Mouse (Mus musculus) ovary, postnatal 36 days (tissue): ENCODE measurements at regions not wholly inside any gene's neighbourhood (a gene's known extent, or its start where the extent isn't known, plus 50 kb on each side); places are given as distances from the start of the nearest gene placed in this dataset.

ENCODE experiments used
- DNase-seq: peaks from one replicate; pipeline ENCODE4 v3.0.0; 2022; ENCODE audit warnings: low spot score, mixed read lengths

DNA sequence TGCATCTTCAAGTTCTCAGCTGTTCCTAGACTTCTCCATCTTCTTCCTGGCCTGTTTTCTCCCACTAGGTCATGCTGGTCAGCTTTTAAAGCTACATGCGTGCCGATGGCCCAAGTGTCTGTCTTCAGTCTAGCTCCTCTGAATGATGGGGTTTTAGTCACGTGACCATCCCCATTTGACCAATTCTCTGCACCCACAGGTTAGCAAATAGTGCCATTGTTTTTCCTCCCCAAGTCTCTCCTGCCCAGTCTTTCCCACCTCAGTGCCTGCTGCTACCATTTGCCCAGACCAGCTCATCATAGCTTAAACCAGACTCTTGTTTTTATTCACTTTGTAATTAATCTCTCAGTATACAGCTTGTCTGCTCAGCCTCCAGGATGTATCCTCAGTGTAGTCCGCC is 62.3 kb downstream of the Zfp706 start:
- no peak for DNase-seq

DNA sequence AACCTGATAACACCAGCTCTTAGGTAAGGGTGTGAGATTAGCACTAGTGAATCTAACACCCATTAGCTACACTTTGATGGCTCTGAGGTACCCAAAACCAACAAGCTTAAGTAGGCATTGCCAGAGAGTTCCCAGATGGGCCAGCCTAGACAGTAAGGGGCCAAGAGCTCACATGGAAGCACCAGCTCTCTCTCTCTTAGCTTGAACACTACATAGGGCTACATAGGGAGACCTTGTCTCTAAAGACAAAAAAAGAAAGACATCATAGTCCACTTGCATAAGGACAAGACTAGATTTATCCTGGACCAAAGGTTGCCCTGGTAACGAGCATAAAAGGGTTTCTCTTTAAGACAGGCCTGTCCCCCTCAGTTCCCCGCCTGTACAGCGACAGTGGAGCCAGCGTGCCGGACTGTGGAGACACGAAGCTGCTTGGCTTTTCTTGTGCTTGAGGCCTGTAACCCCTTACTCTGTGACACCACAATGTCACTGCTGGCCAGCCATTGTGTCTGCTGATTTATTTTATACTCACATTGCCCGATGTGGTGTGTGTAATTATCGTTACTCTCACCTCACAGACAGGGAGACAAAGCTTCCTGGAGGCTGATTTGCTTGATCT is 62.9 kb downstream of the Zfp706 start:
- DNase-seq: no peak

DNA sequence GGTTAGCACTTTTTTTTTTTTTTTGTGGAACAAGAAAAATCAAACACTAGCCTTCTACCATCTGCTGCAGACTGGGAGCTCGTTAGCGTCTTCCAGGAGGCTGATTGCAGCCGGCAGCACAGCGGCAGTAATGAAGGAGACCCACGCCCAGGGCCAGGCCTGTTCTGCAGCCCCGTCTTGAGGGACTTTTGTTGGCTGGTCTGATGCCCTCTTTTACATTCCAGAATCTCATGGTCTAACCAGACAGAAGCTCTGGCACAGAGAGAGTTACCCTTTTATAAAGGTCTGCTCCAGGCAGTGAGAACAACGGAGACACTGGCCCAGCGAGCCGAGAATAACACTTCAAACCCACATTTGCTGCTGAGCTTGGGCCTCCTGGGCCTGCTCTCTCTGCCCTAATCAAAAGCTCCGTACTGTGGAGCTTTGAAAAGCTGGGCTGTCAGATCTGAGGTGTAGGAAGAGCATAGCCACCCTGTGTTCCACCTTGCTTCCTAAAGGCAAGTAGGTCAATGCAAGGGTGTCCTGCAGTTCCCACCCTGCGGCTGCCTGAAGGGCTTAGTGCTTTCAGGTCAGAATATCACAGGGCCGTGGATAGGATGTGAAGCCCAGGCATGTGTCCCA is 64.0 kb downstream of the Zfp706 start:
- DNase-seq: no peak

DNA sequence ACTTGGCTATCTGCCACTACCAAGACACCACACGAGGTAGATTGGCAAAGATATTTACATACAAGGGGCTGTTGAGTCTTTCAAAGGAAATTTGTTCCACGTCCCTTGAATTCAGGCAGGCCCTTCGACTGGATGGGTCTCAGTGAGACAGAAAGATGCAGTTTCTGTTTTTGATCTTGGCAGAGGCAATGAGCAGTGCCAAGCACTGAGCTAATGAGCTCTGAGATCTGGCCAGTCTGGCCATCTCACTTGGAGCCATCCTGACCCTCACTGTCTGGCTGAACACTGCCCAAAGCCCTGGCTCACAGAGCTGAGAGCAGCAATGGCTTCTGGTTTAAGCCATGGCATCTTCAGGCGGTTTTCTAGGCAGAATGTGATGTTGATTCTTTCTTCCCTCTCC is 65.3 kb downstream of the Zfp706 start:
- no peak for DNase-seq

DNA sequence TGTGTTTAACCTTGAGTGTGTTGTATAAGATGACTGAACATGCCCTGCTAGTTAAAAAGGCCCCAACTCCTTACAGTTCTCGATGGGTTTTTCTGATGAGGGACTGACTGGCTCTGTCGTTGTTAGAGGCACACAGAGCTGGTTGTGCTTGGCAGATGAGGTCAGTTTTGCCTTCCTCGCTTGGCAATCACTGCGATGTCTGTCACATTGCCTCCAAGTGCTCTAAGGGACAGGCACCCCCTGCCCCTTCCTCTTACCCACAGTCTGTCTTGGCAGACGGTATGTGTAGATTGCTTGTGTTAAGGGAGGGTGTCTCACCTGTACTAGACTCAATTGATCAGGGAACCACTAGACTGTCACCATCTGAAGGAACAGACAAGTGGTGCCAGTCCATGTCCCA is 65.8 kb downstream of the Zfp706 start:
- no peak for DNase-seq

DNA sequence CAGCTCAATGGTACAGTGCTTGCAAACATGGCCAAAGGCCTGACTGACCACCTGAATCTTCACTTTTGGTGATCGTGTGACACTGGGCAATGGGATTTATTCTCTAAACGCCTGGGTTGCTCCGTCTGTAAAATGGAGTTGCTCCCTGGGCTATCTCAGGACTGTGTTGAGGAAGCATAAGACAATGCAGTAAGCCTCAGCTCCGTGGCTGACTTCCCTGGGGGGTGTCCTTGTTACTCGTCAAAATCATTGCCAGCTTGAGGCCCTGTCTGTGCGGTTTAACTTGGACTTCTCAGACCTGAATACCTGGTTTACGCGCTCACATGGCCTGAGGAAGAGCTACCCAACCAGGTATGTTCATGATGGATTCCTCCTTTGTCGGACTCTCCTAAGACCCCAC is 68.0 kb downstream of the Zfp706 start:
- DNase-seq: no peak

DNA sequence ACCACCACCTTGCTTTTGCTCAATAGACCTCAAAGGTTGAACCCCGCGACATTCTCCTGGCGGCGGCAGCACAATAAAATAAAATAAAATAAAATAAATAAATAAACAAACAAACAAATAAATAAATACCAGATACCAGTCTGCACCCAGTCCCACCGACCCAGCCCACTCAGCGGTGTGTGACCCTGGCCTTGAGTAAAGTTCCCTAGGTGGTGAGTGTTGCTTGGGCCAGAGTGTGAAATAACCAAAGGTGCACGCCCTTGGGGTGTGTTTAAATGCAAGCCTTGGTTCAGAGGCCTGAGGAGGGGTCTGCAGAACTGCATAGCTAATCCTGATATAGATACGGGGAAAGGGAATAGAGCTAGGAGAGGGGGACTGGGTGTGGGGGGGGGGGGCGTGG is 68.4 kb downstream of the Zfp706 start:
- DNase-seq: no peak

DNA sequence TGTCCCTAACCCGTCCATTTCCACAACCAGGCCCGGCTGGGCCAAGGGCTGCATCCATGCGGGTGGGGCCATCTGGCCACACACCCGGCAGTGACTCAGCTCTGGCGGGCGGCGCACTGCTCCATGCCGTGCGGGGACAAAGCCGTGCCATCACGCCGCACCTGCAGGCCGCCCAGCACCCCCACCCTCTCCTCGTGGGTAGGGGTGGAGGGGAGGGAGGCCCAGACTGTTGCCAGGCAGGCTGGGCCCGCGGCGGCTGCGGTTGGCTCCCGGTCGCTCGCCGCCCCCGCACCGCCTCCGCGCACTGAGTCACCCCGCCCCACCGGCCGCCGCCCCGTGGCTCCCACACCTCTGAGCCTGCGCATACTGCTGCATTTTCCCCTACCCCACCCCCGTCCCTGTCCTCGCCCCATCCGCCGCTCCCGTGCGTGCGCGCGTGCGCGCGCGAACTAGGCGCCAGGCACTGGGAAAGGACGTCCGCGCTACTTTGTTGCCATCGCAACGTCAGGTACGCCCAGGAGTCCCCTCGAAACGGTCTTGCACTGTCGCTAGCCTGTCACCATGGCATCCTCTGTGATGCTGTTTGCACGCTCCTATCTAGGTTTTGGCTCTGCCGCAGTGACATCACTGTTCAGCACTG is 68.9 kb downstream of the Zfp706 start:
- DNase-seq: peak; percentile 93

DNA sequence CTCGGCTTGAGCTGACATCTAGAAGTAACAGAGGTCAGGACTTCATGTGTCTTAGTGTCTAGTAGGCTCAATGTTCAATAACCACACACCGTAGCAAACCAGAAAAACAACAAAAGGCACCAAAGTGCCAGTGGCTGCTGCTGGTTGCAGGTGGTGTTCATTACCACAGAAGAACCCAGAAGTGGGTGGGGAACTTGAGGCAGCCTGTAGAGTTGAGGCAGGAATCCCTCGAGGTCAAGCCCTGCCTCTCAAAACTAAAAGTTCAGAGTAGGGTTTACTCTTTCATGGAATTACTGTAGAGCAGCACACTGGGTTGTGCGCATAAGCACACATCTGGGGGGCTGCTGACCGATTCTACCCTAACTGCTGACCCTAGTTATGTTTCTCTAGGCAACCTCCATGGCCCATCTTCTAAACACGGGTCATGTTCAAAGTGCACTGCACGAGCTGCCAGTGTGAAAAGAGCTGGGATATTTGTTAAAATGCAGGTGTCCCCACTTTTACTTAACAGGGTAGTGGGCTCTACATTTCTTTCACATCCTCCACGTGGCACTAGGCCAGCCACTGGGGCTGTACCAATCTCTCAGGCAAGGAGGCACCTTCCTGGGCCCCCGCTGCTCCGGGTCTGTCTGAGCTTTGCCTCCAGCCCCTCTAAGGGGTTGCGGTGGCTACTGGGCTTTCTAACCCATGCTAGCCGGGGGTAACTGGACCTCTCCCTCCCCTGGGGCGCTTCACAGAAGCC is 69.6 kb downstream of the Zfp706 start:
- DNase-seq: no peak

DNA sequence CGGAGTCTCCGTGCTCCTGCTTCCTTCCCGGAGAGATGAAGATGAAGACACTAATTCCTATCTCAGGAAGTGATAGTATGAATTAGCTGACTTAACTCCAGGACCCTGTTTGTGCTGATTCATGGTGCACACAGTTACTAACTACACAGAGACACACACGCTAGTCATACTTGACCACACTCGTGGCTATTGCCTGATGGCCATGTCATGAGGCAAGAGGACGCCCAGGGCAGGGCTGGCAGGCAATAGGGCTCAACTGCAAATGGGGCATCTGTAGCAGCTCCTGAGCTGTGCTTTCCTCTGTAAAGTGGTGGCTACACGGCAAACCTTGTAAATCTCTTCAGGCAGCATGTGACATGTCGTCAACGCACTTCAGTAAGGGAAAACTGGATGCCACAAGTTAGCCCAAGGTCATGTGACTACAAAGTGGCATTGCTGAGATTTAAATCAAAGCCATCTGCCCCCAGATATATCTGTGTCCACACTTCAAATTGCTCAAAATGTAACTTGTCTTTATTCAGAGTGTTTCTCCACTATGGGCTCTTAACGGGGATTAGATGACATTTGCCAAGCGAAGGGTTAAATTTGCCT is 70.4 kb downstream of the Zfp706 start:
- no peak for DNase-seq

DNA sequence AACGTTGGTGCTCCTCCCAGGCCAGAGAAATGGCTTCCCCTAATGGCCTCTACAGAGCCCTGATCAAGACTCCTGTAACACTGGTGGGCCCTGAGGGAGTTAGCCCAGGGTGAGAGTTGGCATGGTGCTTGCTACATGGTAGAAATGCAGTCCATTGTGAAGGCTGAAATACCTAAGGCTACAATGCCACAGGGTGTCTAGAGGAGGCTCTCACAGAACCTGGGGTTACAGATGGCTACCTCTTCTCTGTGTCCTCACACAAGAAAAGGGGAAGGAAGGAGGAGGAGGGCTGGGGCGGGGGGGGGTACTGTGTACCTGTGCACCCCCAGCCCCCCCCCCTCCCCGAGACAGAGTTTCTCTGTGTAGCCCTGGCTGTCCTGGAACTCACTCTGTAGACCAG is 72.8 kb downstream of the Zfp706 start:
- DNase-seq: no peak

DNA sequence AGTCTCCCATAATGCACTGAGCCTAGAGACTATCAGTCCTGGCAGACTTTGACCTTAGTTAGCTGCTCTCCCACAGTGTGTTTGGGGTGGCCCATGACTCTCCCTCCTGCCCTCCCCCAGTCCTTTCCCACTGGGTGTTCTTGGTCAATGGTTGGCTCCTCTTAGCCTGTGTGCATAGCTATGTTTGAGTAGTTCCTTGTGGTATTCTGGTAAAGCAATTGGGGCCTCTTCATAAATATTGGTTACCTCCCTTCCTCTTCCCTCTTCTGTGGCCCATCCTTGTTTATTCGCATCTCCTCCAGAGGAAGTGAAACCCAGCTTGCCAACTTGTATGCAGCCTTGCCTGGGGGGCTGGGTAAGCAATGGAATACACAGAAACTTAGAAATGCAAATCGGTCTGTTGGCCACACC is 74.0 kb downstream of the Zfp706 start:
- DNase-seq: no peak

DNA sequence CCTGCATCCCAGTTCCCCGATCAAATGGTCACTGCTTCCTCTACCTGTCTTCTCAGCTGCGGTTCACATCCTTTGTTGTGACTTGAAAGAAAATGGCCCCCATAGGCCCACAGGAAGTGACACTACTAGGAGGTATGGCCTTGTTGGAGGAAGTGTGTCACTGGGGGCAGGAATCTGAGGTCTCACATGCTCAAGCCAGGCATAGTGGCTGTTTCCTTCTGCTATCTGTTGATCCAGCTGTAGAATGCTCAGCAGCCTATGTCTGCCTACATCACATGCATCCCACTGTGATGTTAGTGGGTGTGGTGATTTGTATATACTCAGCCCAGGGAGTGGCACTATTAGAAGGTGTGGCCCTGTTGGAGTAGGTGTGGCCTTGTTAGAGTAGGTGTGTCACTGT is 76.1 kb downstream of the Zfp706 start:
- no peak for DNase-seq

DNA sequence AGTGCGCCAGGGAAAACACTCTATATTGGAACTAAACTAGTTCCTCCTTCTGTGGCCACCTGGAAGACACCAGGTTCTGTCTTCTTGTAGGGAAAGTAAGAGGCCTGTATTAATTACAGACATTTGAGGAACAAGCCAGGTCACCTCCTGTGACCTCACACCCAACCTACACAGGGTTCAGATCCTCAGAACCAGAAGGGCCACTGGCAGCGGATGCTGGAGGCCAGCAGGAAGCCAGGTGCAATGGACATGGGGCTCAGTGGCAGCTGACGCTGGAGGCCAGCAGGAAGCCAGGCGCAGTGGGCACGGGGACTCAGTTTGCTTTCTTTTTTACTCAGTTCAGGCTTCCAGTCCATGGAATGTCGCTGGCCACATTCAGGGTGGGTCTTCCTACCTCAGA is 77.1 kb downstream of the Zfp706 start:
- DNase-seq: no peak

DNA sequence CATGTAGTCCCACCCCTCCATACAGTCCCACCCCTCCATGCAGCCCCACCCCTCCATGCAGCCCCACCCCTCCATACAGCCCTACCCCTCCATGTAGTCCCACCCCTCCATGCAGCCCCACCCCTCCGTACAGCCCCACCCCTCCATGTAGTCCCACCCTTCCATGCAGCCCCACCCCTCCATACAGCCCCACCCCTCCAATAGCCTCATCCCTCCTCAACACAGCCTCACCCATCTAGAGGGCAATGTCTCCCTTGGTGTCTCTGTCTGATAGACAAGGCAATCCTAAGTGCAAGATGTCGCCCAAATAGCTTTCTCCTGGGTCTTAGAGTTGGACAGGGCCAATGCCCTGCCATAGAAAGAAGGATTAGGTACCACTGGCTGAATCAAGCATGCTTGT is 77.8 kb downstream of the Zfp706 start:
- DNase-seq: no peak

DNA sequence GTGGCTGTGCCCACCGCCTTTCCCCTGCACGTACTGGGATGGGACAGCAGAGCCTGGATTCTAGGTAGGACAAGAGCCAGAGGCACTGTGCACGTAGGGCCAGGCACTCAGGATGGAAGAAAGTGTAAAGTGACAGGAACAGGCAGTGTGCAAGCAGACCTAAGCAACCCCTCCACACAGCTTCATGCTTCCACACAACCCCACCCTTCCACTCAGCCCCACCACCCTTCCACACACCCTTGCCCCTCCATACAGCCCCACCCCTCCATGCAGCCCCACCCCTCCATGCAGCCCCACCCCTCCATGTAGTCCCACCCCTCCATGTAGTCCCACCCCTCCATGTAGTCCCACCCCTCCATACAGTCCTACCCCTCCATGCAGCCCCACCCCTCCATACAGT is 78.5 kb downstream of the Zfp706 start:
- DNase-seq: no peak

DNA sequence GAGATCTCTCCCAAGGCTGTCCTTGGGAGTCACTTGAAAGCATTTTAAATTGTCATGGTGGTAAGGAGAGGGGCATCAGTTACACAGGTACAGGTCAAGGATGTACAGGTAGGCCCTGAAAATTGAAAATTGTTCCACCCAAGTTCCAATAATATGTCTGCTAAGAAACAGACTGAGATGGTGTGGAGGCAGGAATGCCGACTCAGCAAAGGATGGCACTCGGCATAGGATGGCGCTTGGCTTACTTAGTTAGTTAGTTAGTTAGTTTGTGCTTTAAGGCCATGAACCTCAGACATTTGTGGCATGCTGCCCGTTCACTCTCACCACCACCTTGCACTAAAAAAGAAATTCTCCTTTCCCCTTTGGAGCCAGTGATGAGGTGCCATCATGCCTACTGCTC is 78.9 kb downstream of the Zfp706 start:
- DNase-seq: no peak

DNA sequence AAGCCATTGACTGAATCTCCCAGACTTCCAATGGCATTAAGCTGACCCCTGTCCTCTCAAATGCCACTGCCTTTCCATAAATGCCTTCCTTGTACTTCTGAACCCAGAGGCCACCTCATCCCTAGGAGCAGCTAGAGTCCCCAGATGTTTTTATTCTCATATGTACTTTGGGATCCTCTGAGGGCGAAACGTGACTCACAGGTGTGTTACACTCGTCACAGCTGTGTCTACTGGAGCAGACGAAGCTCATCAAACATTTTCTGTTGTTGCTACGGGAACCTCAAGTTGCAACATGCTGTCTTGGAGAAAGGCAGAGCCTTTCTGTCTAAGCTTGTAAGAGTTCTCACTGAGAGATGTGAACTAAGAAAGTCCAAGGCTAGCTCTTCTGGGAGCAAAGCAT is 80.1 kb downstream of the Zfp706 start:
- no peak for DNase-seq

DNA sequence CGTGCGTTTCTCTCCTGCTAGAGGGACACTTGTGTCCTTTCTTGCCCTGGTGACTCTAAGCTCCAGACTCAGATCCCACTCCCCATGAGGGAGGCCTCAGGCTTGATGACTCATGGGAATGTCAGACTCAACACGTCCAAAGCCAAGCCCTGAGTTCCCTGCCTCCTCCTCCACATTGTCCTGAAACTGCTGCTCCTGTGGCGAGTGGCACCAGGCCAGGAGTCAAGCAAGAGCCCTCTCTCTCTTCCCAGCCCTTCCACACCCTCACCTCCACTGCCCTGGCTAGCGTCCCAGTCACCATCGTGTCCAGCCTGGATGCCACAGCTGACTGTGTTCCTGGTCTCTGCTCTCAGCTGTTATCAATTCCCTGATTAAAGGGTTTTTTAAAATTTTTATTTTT is 83.4 kb downstream of the Zfp706 start:
- peak; percentile 63 for DNase-seq

DNA sequence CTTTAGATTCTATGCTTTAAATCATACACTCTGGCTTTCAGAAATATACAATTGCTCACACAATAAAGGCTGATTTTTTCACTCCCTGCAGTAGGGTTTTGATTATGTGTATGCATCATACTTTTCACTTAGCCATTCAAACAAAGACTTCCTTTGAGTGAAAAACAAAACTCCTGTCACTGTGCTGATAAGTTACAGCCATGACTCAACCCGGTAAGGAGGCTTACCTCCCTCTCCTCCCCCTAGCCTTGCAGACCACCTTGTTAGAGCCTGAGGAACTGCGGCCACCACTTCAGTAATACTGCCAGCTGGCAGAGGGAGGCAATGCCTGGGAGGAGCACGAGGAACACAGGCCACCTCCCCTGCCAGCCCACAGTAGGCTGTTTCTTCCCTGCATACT is 86.2 kb downstream of the Zfp706 start:
- DNase-seq: no peak

DNA sequence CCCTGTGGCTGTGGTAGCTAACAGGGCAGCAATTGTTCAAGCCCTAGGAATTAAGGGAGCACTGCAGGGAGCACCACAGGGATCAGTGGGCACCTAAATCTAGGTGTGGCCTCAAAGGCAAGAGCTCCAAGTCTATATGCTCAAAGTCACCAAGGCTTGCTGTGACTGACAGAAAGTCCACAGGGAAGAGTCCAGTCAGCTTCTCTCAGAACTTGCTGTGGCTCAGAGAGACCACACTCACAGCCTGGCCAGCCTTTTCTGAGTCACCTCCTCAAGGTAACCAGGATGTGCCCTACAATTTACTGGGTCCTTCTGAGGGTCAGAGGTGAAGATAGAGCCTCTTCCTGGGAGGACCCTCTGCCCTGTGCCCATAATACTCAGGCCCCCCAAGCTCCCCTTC is 86.7 kb downstream of the Zfp706 start:
- no peak for DNase-seq

DNA sequence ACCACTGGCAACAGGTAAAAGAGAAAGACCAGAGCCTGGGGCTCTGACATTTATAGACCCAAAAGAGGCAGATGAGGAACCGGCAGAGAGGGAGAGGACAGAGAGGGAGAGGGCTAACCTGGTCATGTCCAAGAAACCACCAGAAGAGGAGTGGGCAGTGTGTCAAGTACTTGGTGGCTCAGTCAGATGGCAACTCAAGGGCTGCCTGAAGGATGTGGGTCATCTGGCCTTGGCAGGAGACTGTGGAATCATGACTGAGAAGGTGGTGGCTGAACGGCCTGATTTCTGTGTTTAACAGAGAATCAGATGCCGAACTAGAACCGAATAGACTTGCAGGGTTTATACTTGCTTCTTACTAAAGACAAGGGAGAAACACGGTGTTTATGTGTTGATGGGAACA is 87.9 kb downstream of the Zfp706 start:
- DNase-seq: no peak

DNA sequence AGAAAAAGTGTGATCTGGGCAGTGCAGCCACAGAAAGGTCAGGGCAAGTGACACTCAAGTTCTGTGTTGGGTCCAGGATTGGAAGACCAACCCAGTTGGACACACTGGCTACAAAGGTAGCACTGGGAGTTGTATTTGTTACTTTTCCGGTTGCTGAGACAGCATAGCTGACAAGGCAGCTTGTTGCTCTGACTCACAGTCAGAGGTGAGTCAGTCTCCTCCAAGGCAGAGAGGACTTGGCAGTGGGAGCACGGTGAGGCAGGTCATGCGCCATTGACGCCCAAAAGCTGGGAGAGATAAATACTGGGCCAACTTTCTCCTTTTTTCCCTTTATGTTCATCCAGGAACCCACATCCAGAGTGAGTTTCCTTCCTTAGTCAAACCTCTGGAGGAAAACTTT is 88.4 kb downstream of the Zfp706 start:
- DNase-seq: no peak
